Mouse (Mus musculus) ES-E14 (cell line): Measurements from ENCODE around the gene Arhgap17.

ENCODE experiments used
- HCFC1 ChIP-seq: IDR thresholded peaks from 2 replicates; pipeline ENCODE4 v1.6.1; 2012; ENCODE audit warnings: low read length, inconsistent platforms, borderline replicate concordance; ENCODE audit not compliant: insufficient read depth
- ZC3H11A ChIP-seq: IDR thresholded peaks from 2 replicates; pipeline ENCODE4 v1.6.1; 2012; ENCODE audit warnings: low read depth, mild to moderate bottlenecking, inconsistent platforms, low read length, borderline replicate concordance

- TF ChIP-seq ZC3H11A (no peak), HCFC1 (no peak)
These were observed 83.8 kb downstream of the Arhgap17 start for GRCm38 (mm10) chr7:123285896-123286295.
